Mouse (Mus musculus) forebrain, postnatal 0 days (tissue): Measurements from ENCODE around the gene Zdhhc17. TPM values are rescaled to one million over a fixed set of nuclear protein-coding genes. Genes with fewer than 3 reads are reported as not detected.

Source experiments
- ATAC-seq: fragments of 200-750 bp; cut with Nextera tagmentation; 2 replicates; pipeline ENCODE4 v1.8.0; 2017; ENCODE audit warnings: mild to moderate bottlenecking, moderate library complexity
- DNase-seq: peaks from one replicate; pipeline ENCODE4 v3.0.0-alpha.2; 2015
- H3K27ac ChIP-seq: fragments of 300-500 bp; sonication (generic); 2 replicates; pipeline ENCODE4 v1.5.1; 2014; ENCODE audit warnings: low read depth, mild to moderate bottlenecking, antibody characterized with exemption, low read length, moderate library complexity, mixed read lengths
- H3K27me3 ChIP-seq: fragments of 300-500 bp; sonication (generic); 2 replicates; pipeline ENCODE4 v1.6.1; 2014; ENCODE audit warnings: mild to moderate bottlenecking, low read length, mixed read lengths; ENCODE audit not compliant: insufficient read depth
- H3K36me3 ChIP-seq: fragments of 300-500 bp; sonication (generic); 2 replicates; pipeline ENCODE4 v1.6.1; 2014; ENCODE audit warnings: mild to moderate bottlenecking, moderate library complexity; ENCODE audit not compliant: insufficient read depth
- H3K4me1 ChIP-seq: fragments of 300-500 bp; sonication (generic); 2 replicates; pipeline ENCODE4 v1.6.1; 2014; ENCODE audit warnings: antibody characterized with exemption; ENCODE audit not compliant: insufficient read depth
- H3K4me2 ChIP-seq: fragments of 300-500 bp; sonication (generic); 2 replicates; pipeline ENCODE4 v1.6.1; 2014; ENCODE audit warnings: low read depth, mild to moderate bottlenecking, moderate library complexity
- H3K4me3 ChIP-seq: fragments of 300-500 bp; sonication (generic); 2 replicates; pipeline ENCODE4 v1.5.1; 2014; ENCODE audit warnings: low read depth, low read length, mixed read lengths
- H3K9ac ChIP-seq: fragments of 300-500 bp; sonication (generic); 2 replicates; pipeline ENCODE4 v1.6.1; 2014; ENCODE audit warnings: mild to moderate bottlenecking
- H3K9me3 ChIP-seq: fragments of 300-500 bp; sonication (generic); 2 replicates; pipeline ENCODE4 v1.6.1; 2016; ENCODE audit warnings: low read length
- CTCF ChIP-seq: sonication (generic); IDR thresholded peaks from 2 replicates; pipeline ENCODE4 v1.5.1; 2016; ENCODE audit warnings: antibody characterized with exemption, control low read depth, low read depth
- WGBS: fragments of 180-500 bp; shearing (Covaris S2); extraction: QIAGEN DNeasy Blood & Tissue Kit; methylation state at CpG from one replicate; pipeline ENCODE4 v1.1.7; 2014; 5-methylcytosine and 5-hydroxymethylcytosine counted together
- polyA plus RNA-seq: library from polyadenylated mRNA; unstranded; fragments of >200 nt; fragmentation: Nextera tagmentation; extraction: Ambion mirVana; gene quantifications from 2 replicates; pipeline ENCODE4 v1.2.1, GENCODE M21; 2015
- total RNA-seq: library from RNA; depleted of rRNA; stranded (reverse); fragments of >200 nt; gene quantifications from 2 replicates; pipeline ENCODE4 v1.2.3, GENCODE M21; 2014

Zdhhc17 gene
- total and polyA plus RNA-seq, 2 experiments from 2014 or later: 41.7 to 71.6 TPM

DNA sequence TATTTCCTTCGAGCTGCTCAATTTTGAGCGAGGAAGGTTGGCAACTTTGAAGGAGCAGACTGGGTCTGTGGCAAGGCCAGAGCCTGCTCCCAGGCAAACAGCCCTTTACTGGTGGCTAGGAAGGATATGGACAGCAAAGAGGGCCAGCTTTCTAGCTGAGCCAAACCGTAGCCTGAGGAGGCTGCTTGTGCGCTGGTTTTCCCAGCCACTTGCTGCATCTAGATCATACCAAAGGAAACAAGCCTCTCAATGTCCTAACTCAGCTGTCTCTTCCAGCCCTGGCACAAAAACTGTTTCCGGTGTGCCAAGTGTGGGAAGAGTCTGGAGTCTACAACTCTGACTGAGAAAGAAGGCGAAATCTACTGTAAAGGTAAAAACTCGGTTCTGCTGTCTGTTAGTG, 71.6 kb downstream of the Zdhhc17 start:
- H3K27ac ChIP-seq: peak overlapping the region; percentile 57; the same call in 1 of the 2 replicates
- H3K36me3 ChIP-seq: 0 out of 2 replicates have a peak, but pooled peaks cover 10% of the 10 kb centered on the region
- H3K4me1 ChIP-seq: 0 out of 2 replicates have a peak, but pooled peaks cover 6% of the 10 kb centered on the region
- ATAC-seq (peak; percentile 45), DNase-seq (peak; percentile 60)
- no peak for TF ChIP-seq CTCF
- no peak overlapping the region for H3K4me2 ChIP-seq
- no peak overlapping the region for H3K4me3 ChIP-seq
- H3K27me3 ChIP-seq: no peaks in the 10 kb centered on the region
- no peak overlapping the region for H3K9ac ChIP-seq
- no peaks in the 10 kb centered on the region for H3K9me3 ChIP-seq
- whole genome bisulfite sequencing: 71% methylated on average over 7 of the region's 7 CpGs

DNA sequence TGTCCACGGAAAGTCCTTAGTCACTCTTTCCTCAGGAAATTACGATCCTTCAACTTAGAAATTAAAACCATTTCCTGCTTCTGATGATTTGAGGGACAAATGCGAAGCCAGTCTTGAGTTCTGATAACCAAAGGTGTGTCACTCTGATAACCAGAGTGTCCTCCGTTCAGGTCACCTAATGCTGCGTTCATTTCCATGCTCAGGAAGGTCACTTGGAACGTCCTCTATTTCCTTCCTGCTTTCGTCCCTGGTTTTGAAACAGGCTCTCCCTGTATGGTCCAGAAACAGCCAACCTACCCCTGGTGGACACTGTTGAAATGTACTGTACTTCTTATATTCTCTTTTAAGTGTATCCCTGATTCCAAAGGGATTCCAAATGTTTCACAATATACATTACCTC, 74.3 kb downstream of the Zdhhc17 start:
- Histone ChIP-seq H3K36me3 (0 out of 2 replicates have a peak, but pooled peaks cover 7% of the 10 kb centered on the region), H3K4me3 (no peak overlapping the region), H3K4me2 (no peak overlapping the region), H3K9ac (no peak overlapping the region), H3K4me1 (0 out of 2 replicates have a peak, but pooled peaks cover 6% of the 10 kb centered on the region), H3K27ac (no peak overlapping the region), H3K27me3 (no peaks in the 10 kb centered on the region), H3K9me3 (no peaks in the 10 kb centered on the region)
- no peak for DNase-seq
- no peak for ATAC-seq
- peak; percentile 15; the same call in 1 of the 2 replicates for TF ChIP-seq CTCF
- 90% methylated on average over 7 of the region's 7 CpGs for WGBS

DNA sequence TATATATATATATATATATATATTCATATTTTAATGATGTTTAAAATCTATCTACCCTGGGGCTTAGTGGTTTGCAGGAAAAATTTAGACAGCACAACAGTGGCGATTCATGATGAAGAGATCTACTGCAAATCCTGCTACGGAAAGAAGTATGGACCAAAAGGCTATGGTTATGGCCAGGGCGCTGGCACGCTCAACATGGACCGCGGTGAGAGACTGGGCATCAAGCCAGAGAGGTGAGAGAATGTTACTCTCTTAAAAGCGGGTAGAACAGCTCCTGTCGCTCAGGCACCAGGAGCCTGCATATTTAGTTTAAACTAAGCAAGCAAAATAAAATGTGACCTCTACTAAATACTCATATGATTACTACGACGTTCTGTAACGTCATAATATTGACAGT, 74.9 kb downstream of the Zdhhc17 start:
- Histone ChIP-seq H3K9ac (no peak overlapping the region), H3K27me3 (no peaks in the 10 kb centered on the region), H3K4me2 (no peak overlapping the region), H3K4me1 (0 out of 2 replicates have a peak, but pooled peaks cover 6% of the 10 kb centered on the region), H3K9me3 (no peaks in the 10 kb centered on the region), H3K27ac (no peak overlapping the region), H3K36me3 (0 out of 2 replicates have a peak, but pooled peaks cover 7% of the 10 kb centered on the region), H3K4me3 (no peak overlapping the region)
- ATAC-seq (no peak), DNase-seq (no peak)
- TF ChIP-seq CTCF: no peak
- WGBS: 79% methylated on average over 11 of the region's 11 CpGs

DNA sequence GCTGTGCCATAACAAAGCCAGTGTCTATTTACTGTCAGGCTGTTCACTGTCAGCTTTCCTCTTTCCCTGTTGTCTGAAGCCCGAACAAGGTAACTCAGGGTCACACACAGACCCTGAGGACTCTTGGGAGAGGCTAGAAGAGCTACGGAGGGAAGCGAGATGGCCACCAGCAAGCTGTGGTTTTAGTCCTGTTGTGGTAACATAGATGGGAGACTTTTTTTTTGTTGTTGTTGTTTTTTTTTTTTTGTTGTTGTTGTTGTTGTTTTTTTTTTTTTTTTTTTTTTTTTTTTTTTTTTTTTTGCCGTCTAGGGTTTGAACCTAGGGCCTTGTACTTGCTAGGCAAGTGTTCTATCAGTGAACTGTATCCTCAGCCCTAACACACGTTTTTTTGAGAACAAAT, 76.4 kb downstream of the Zdhhc17 start:
- no peak for TF ChIP-seq CTCF
- Histone ChIP-seq H3K36me3 (0 out of 2 replicates have a peak, but pooled peaks cover 3% of the 10 kb centered on the region), H3K27me3 (no peaks in the 10 kb centered on the region), H3K4me3 (no peak overlapping the region), H3K4me1 (no peaks in the 10 kb centered on the region; the same call in 1 of the 2 replicates), H3K27ac (no peak overlapping the region), H3K9ac (no peak overlapping the region), H3K9me3 (no peaks in the 10 kb centered on the region), H3K4me2 (no peak overlapping the region)
- no peak for ATAC-seq
- DNase-seq: no peak
- WGBS: 79% methylated on average over 5 of the region's 5 CpGs

DNA sequence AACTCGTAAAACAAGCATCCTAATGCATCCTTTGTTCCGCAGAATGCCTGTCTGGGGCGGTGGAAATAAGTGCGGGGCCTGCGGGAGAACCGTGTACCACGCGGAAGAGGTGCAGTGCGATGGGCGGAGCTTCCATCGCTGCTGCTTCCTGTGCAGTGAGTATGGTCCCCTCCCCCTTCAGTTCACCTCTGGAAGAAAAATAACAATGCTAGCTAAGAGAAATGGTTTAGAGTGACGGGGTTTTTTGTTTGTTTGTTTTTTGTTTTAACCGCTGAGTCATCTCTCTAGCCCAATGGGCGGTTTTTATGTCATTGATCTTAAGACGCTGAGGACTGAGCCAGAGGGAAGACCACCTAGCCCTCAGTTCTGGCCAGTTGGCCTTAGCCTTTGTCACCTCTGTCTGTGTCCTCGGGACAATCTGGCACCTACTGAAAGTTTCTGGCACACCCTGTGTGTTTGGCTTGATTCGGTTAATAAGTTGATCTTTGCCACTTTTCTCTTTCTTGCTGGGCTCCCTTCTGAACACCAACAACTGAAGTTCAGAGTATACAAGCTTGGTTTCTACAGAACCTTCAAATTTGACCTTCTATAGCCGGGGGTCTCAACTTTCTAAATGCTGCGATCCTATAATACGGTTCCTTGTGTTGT, 77.9 kb downstream of the Zdhhc17 start:
- DNase-seq: no peak
- no peak overlapping the region for H3K9ac ChIP-seq

DNA sequence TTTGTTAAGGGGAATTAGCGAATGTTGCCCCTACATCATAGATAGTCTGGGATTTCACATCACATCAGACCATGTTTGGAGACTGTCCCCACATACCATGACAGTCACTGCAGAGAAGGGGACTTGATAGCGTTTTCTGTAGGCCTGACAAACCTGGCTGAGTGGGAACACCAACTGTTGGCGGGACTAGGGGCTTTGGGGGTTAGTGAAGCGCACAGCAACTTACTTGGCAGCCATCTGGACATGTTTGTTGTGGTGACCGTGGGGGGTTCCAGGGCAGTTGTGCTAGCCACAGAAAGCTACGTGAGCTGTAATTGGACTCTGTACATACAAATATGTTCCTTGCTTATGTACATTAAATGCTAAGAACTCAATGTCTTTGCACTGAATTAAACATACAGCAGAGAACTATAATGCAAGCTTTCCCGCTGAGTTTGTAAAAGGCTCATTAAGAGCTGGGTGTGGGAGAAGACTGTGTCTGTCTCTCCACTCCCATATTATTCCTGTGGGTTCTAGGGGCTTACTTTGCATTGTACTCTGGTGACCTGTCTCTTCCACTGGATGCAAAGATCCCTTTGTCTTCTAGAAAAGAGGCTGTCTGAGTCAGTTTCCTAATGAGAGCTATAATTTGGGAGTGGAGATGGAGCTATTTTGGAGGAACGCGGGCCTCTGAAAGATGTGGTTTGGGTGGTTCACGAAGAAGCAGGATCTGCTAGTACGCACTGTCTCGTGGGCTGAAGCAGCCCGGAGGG, 78.6 kb downstream of the Zdhhc17 start:
- no peak overlapping the region; the same call in 1 of the 2 replicates for H3K4me3 ChIP-seq
- peak overlapping the region; percentile 33 for H3K4me2 ChIP-seq
- no peaks in the 10 kb centered on the region for H3K9me3 ChIP-seq
- DNase-seq: peak; percentile 74
- H3K36me3 ChIP-seq: no peaks in the 10 kb centered on the region
- H3K4me1 ChIP-seq: peaks cover 16% of the 10 kb centered on the region
- H3K9ac ChIP-seq: 0 out of 2 replicates have a peak overlapping the region, but pooled peaks have one; percentile 23
- TF ChIP-seq CTCF: no peak
- WGBS: 14% methylated on average over 13 of the region's 13 CpGs
- H3K27ac ChIP-seq: peak overlapping the region; percentile 79
- ATAC-seq: peak; percentile 35
- no peaks in the 10 kb centered on the region for H3K27me3 ChIP-seq

More for the DNA sequence above, 77.9 kb downstream of the Zdhhc17 start:
- Histone ChIP-seq H3K4me2 (peak overlapping the region; percentile 33), H3K4me3 (no peak overlapping the region; the same call in 1 of the 2 replicates), H3K27me3 (no peaks in the 10 kb centered on the region), H3K9me3 (no peaks in the 10 kb centered on the region), H3K4me1 (peaks cover 9% of the 10 kb centered on the region), H3K27ac (peak overlapping the region; percentile 79), H3K36me3 (no peaks in the 10 kb centered on the region)
- 46% methylated on average over 20 of the region's 20 CpGs for WGBS
- TF ChIP-seq CTCF: no peak
- peak; percentile 85 for ATAC-seq

DNA sequence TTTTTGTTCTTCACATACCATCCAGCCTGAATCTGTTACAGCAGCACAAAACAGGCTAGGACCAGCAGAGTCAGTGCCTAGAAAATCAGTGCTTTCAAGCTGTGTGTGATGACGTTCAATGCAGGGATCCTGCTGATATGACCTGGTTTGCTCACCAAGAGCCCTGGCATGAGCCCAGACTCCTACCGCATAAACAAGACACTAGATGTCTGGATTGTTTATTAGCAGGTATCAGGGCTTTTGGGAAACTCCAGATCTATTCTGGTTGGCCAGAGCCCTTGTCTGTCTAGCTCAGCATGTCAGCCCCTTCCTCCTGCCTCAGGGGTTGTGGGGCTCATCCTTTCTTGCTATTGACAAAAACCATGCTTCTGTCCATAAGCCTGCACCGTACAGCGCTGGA, 80.2 kb downstream of the Zdhhc17 start:
- Histone ChIP-seq H3K9ac (no peak overlapping the region), H3K27me3 (no peaks in the 10 kb centered on the region), H3K27ac (no peak overlapping the region), H3K4me3 (no peak overlapping the region), H3K4me2 (no peak overlapping the region), H3K36me3 (no peaks in the 10 kb centered on the region), H3K9me3 (no peaks in the 10 kb centered on the region), H3K4me1 (peaks cover 18% of the 10 kb centered on the region)
- DNase-seq (no peak), ATAC-seq (no peak)
- 54% methylated on average over 4 of the region's 4 CpGs for WGBS
- no peak for TF ChIP-seq CTCF
